Mouse (Mus musculus) v-Abl transformed pro-B cells (cell line): ENCODE measurements around the gene Irf2bp2.
"Not testable (repeated sequence)": the region's sequence is repeated elsewhere in the genome, so short reads cannot be mapped to it uniquely, and the experiment has no call there.

ENCODE experiments used
- in situ Hi-C, 2 experiments: fragments of 400-800 bp; cut with MboI; formaldehyde crosslinking; loops; one replicate each; pipeline ENCODE4 v1.15.1; 2025; ENCODE audit not compliant: unreplicated experiment in 2 of 2

The Irf2bp2 gene

GRCm38 (mm10) chr8:126603241-126603947, 9.6 kb upstream of the Irf2bp2 start:
- in situ Hi-C loops = no loop called here

- in situ Hi-C loops = no loop called here
Measured at GRCm38 (mm10) chr8:126602641-126603040, 8.9 kb upstream of the Irf2bp2 start.

- in situ Hi-C loops = no loop called here
Measured at GRCm38 (mm10) chr8:126601325-126601724, 7.5 kb upstream of the Irf2bp2 start.

- in situ Hi-C loops = no loop called here
Measured at GRCm38 (mm10) chr8:126600816-126601243, 7.0 kb upstream of the Irf2bp2 start.

GRCm38 (mm10) chr8:126600388-126600787, 6.6 kb upstream of the Irf2bp2 start:
- in situ Hi-C loops = not testable (repeated sequence)

GRCm38 (mm10) chr8:126599297-126599696, 5.5 kb upstream of the Irf2bp2 start:
- in situ Hi-C loops = loop anchor here (5.0 kb wide), 3 partner anchors 63 to 158 kb away; no protein-coding TSS in a partner anchor

- in situ Hi-C loops = loop anchor here (5.0 kb wide), 3 partner anchors 64 to 159 kb away; no protein-coding TSS in a partner anchor
Measured at GRCm38 (mm10) chr8:126598218-126598617, 4.4 kb upstream of the Irf2bp2 start.

GRCm38 (mm10) chr8:126596721-126597120, 2.9 kb upstream of the Irf2bp2 start:
- in situ Hi-C loops = loop anchor here (5.0 kb wide), 3 partner anchors 66 to 161 kb away; no protein-coding TSS in a partner anchor

- in situ Hi-C loops = loop anchor here (5.0 kb wide), 3 partner anchors 66 to 161 kb away; no protein-coding TSS in a partner anchor
Measured at GRCm38 (mm10) chr8:126596097-126596634, 2.4 kb upstream of the Irf2bp2 start.

GRCm38 (mm10) chr8:126595204-126596061, 1.6 kb upstream of the Irf2bp2 start:
- in situ Hi-C loops = loop anchor here (5.0 kb wide), 3 partner anchors 67 to 162 kb away; no protein-coding TSS in a partner anchor

- in situ Hi-C loops = loop anchor here in 1 of 2 experiments (5.0 kb wide), 1 partner anchor 253 kb away; no protein-coding TSS in a partner anchor
Measured at GRCm38 (mm10) chr8:126594481-126595000, 755 bp upstream of the Irf2bp2 start.

GRCm38 (mm10) chr8:126592771-126593571, 815 bp downstream of the Irf2bp2 start:
- in situ Hi-C loops = loop anchor here in 1 of 2 experiments (5.0 kb wide), 1 partner anchor 254 kb away; no protein-coding TSS in a partner anchor

- in situ Hi-C loops = loop anchor here in 1 of 2 experiments (5.0 kb wide), 1 partner anchor 255 kb away; no protein-coding TSS in a partner anchor
Measured at GRCm38 (mm10) chr8:126592381-126592770, 1.4 kb downstream of the Irf2bp2 start.

- in situ Hi-C loops = loop anchor here in 1 of 2 experiments (5.0 kb wide), 1 partner anchor 255 kb away; no protein-coding TSS in a partner anchor
Measured at GRCm38 (mm10) chr8:126591821-126592268, 1.9 kb downstream of the Irf2bp2 start.

- in situ Hi-C loops = loop anchor here in 1 of 2 experiments (5.0 kb wide), 1 partner anchor 256 kb away; no protein-coding TSS in a partner anchor
Measured at GRCm38 (mm10) chr8:126591141-126591820, 2.5 kb downstream of the Irf2bp2 start.

GRCm38 (mm10) chr8:126590599-126590998, 3.2 kb downstream of the Irf2bp2 start:
- in situ Hi-C loops = loop anchor here in 1 of 2 experiments (5.0 kb wide), 1 partner anchor 257 kb away; no protein-coding TSS in a partner anchor

- in situ Hi-C loops = loop anchor here in 1 of 2 experiments (5.0 kb wide), 1 partner anchor 257 kb away; no protein-coding TSS in a partner anchor
Measured at GRCm38 (mm10) chr8:126590024-126590529, 3.7 kb downstream of the Irf2bp2 start.

- in situ Hi-C loops = loop anchor here (5.0 to 10.0 kb wide), 4 partner anchors 92 to 1655 kb away; no protein-coding TSS in a partner anchor
Measured at GRCm38 (mm10) chr8:126589507-126590023, 4.2 kb downstream of the Irf2bp2 start.
